Comparison of ENCODE assay signal across 11 mouse cellular contexts in genomic region chr1:125508594-125509257, GRCm38 (mm10). TPM values are rescaled to one million over a fixed set of nuclear protein-coding genes. Genes with fewer than 3 reads are reported as not detected.
DNase-seq lines count a peak whose midpoint lies in the region; ATAC-seq lines count a peak whose summit lies in the region.
"Had no signal": no experiment of that assay in that cellular context is flagged by ENCODE, and none has a peak within 500 bp of the region (broad histone marks: within the 10 kb centered on the region; RNA-seq: fewer than 3 reads in every experiment).

No protein-coding gene starts in this region.

- H3K27ac ChIP-seq in lung, embryonic 16.5 days (ENCODE audit: low read length): no peak overlapping the region
- H3K27ac ChIP-seq: forebrain, embryonic 15.5 days had no signal

- no peaks in the 10 kb centered on the region for H3K36me3 ChIP-seq in lung, embryonic 16.5 days (ENCODE audit: control insufficient read depth, insufficient read depth, low read length)
- H3K36me3 ChIP-seq: forebrain, embryonic 15.5 days had no signal

- H3K4me1 ChIP-seq in lung, embryonic 16.5 days (replicated peaks; ENCODE audit: control insufficient read depth, insufficient read depth, low read length): 0 out of 2 replicates have a peak, but pooled peaks cover 3% of the 10 kb centered on the region
- H3K4me1 ChIP-seq: forebrain, embryonic 15.5 days had no signal

- H3K4me2 ChIP-seq in lung, embryonic 16.5 days (ENCODE audit: low read depth, low read length): no peak overlapping the region
- H3K4me2 ChIP-seq: forebrain, embryonic 15.5 days had no signal

- no peak overlapping the region for H3K9ac ChIP-seq in lung, embryonic 16.5 days (ENCODE audit: low read length)
- H3K9ac ChIP-seq: forebrain, embryonic 15.5 days had no signal

- no peaks in the 10 kb centered on the region for H3K9me3 ChIP-seq in lung, embryonic 16.5 days (ENCODE audit: control insufficient read depth, low read length)
- H3K9me3 ChIP-seq: forebrain, embryonic 15.5 days had no signal

- no peaks in the 10 kb centered on the region for H3K27me3 ChIP-seq in lung, embryonic 16.5 days (ENCODE audit: control insufficient read depth, insufficient read depth, low read depth, low read length)
- H3K27me3 ChIP-seq: forebrain, embryonic 15.5 days had no signal

- peak; percentile 52; the same call in 1 of the 2 replicates for ATAC-seq in lung, embryonic 16.5 days (ENCODE audit: low read depth)
- peak; percentile 98 for ATAC-seq in granulocyte monocyte progenitor cell, adult 5-6 weeks (replicated peaks; ENCODE audit: poor library complexity, severe bottlenecking)
- ATAC-seq: forebrain, embryonic 15.5 days had no signal

- WGBS in lung, embryonic 16.5 days: 57% methylated on average over 5 of the region's 5 CpGs

- DNase-seq in lung, adult 18-20 months: no peak
- peak; percentile 45 for DNase-seq in adrenal gland, postnatal 25 days
- peak; percentile 32 for DNase-seq in skeletal muscle tissue, adult 2 months (ENCODE audit: low read depth, low spot score)
- DNase-seq in thymus, postnatal 0 days (ENCODE audit: low spot score): no peak
- no peak for DNase-seq in yolk sac, embryonic 10.5 days (ENCODE audit: low spot score)
- DNase-seq in layer of hippocampus, adult 9-10 months (ENCODE audit: low spot score): no peak
- DNase-seq: cerebellum, adult 11 months; thymus, postnatal 25 days had no signal

- H3K4me3 ChIP-seq in lung, embryonic 16.5 days (ENCODE audit: low read length): no peak overlapping the region
- H3K4me3 ChIP-seq: forebrain, embryonic 15.5 days had no signal

RNA-seq across cellular contexts. Expression of gene Slc35f5, which starts 51.7 kb away (rescaled TPM):
- 52.4 and 53.0 TPM in 2 replicates for polyA plus RNA-seq in lung, embryonic 16.5 days (2015; fragmentation: Nextera tagmentation; extraction: Ambion mirVana)
- total RNA-seq in adrenal gland, postnatal 25 days (2021): 41.3 and 56.2 TPM in 2 replicates
- total RNA-seq in granulocyte monocyte progenitor cell, adult 5-6 weeks (2014; fragmentation: Nextera tagmentation): 7.8 and 17.7 TPM in 2 replicates
- total RNA-seq in granulocyte monocyte progenitor cell, adult 5-6 weeks (2017): 7.4 and 9.4 TPM in 2 replicates
- 7.3 and 8.3 TPM in 2 replicates for polyA plus RNA-seq in thymus, postnatal 0 days (2015; fragmentation: Nextera tagmentation; extraction: Ambion mirVana)

Comparison
In these comparisons a context has a peak if more than half of its experiments do, and no peak if none do; other contexts are left out.
1. DNase-seq: peak in adrenal gland, postnatal 25 days (single experiment) and skeletal muscle tissue, adult 2 months (single experiment); none in lung, adult 18-20 months (0 of 2), thymus, postnatal 0 days (single experiment), yolk sac, embryonic 10.5 days (single experiment) and layer of hippocampus, adult 9-10 months (single experiment).